Mouse (Mus musculus) lung, postnatal 36 days (tissue): ENCODE measurements around the gene Nudt1.

ENCODE experiments used
- DNase-seq: peaks from one replicate; pipeline ENCODE4 v3.0.0; 2022; ENCODE audit warnings: mixed read lengths

The Nudt1 gene

DNA sequence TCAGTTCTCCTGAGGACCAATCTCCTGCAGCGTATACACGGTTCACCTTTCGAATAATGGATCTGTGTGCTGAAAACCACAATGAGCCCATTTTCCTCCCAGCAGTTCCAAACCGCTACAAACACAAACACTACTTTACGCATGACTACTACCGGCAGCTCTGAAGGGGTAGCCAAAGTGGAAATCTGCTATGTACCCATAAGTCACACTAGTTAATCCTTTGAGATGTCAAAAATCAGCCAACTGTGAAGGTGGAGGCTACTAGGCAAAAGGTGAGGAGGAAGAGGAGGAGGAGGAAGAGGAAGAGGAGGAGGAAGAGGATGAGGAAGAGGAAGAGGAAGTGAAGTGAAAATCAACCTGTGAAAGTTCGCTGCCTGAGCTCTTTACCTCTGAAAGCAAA lies 65.8 kb downstream of the Nudt1 start:
- DNase-seq = no peak
